In genomic region chr7:127708207-127709078, GRCm38 (mm10) we compare ENCODE assay signal across 1 mouse cellular context.
A peak's percentile ranks its signal among the peaks of the same experiment; 100 is the strongest.
TF ChIP-seq lines count a peak whose summit lies in the region.

TSS of gene Bcl7c (minus strand) at chr7:127708933.

TF ChIP-seq in CH12.LX, 34 proteins besides CTCF, POLR2A, EP300 and RAD21 (continued from another document):
- peak; percentile 81 for TF ChIP-seq ELF1 (IDR thresholded peaks at IDR 0.05; ENCODE audit: low read depth, low read length)
